Mouse (Mus musculus): ENCODE results near the gene Ccnq.

DNA sequence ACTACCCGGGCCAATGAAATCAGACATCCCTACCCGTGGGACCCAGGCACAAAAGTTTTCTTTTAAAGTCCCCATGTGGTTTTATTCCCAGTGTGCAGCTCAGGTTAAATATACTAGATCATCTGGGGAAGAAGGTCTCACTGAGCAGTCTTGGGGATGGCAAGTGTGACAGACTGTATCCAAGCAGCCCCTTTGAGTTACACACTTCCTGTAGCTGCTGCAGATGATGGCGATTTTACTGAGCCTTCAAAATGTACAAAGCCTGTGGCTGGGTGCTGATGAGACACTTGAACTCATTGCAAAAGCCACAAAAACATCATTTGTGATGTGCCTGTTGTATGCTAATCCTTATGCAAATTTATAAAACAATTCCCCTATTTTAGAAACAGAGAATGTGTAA lies 29.0 kb upstream of the Ccnq start:
- no peak for TF ChIP-seq CTCF (conservative IDR thresholded peaks at IDR 0.05; ENCODE audit: low read length)
- TF ChIP-seq POU5F1 (IDR thresholded peaks at IDR 0.05; ENCODE audit: borderline replicate concordance, low read length), result no peak
- no peak for TF ChIP-seq NANOG (IDR thresholded peaks at IDR 0.05; ENCODE audit: borderline replicate concordance, low read length)
